Mouse (Mus musculus) hindlimb bud, embryonic 11.5 days (tissue): ENCODE measurements around the gene Srpr.

ENCODE experiments used
- DNase-seq: peaks from one replicate; pipeline ENCODE4 v3.0.0-alpha.2; 2012; ENCODE audit warnings: low read depth, low spot score; ENCODE audit errors: extremely low spot score

Srpr gene

GRCm38 (mm10) chr9:35249476-35249875 lies 49.5 kb downstream of the Srpr start:
- no peak for DNase-seq

- no peak for DNase-seq
These were observed 57.4 kb downstream of the Srpr start for GRCm38 (mm10) chr9:35257365-35257764.

DNA sequence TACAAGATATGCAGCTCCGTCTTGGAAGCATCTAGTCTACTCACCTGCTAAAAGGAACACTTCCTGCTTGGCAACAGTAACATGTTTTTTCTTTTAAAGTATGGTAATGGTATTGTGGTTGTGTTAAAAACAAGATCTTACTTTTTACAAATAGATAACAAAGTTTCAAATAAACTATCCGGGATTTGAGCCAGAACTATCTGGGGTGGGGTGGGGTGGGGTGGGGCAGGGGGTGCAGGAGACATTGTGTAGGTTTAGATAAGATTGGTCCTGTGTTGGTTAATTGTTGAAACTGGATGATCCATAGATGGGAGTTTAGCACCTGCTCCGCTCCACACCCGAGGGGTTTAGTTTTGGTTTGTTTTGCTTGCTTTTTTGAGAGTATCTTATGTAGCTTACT lies 62.4 kb downstream of the Srpr start:
- DNase-seq = no peak

- no peak for DNase-seq
These were observed 63.5 kb downstream of the Srpr start for GRCm38 (mm10) chr9:35263431-35263830.

- DNase-seq = no peak
These were observed 64.5 kb downstream of the Srpr start for GRCm38 (mm10) chr9:35264509-35264908.

DNA sequence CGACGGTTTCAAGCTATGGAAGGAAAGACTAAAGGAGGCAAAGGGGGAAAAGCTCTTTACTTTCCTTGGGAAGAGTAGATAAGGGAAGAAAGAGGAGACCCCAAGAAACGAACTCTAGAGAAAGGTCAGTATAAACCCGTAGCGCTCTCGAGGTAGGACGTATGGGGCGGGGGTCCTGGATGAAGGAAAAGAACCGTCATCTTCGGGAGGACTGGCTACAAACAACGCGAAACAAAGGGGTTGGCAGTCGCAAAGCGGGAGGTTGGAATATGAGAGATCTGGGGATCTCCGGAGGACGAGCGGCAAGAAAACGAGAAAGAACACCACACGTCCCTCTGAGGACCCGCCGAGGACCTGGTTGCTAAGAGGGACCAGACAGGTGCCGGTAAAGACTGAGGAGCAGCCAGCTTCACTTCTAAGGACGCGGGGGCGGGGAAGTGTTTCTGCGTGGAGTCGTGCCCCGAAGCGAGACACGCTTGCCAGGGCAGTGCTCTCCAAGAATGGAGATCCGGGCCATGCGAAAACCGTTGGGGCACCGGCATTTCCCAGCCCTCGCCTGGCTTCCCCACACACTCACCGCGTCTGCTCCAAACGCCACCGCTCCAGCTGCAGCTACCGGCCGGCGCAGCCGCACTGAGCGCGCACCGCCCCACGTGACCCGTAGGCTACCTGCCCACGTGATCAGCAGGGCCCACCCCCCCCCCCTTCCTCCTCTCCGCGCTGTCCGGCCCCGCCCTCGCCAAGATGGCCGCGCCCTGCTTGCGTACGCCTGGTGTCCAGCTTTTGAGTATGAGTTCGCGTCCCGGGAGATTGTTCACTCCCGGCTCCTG lies 67.4 kb downstream of the Srpr start, which contains the start of the genes Fam118b and Rpusd4:
Gene Fam118b, minus strand, starts transcription at position 660 of the 830 bp plus-strand sequence.
Gene Rpusd4, plus strand, starts transcription at position 720 of the 830 bp plus-strand sequence.
- peak; percentile 54 for DNase-seq

DNA sequence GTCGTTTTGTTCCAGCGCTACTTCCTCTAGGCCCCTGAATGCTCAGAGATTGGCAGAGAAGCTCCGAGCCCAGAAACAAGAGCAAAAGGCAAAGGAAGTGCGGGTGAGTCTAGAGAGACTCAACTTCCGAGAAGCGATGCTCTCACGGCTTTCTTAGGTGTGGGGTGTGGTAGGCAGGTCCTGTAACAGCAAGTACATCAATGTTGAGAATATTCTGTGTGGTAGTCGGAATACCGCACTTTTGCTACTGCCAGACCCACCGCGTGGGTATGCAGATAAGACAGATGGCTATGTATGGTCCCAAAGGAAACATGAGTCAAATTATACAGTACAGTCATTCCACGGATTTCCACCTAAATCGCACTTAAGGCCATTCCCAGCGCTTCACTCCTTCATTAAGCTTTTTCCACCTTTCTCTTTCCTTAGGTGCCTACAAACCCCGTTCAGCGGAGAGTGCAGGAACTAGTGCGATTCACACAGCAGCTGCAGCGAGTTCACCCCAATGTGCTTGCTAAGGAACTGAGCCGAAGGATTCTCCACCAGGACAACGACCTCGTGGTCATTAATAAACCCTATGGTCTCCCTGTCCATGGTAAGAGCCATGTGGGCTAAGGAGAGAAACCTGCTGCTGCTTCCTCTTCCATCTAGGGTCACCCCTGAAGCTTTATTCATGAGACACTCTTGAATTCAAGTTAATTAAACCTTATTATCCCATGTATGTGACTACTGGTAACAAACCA lies 68.2 kb downstream of the Srpr start:
- no peak for DNase-seq

- no peak for DNase-seq
These were observed 77.9 kb downstream of the Srpr start for GRCm38 (mm10) chr9:35277855-35278365.

DNA sequence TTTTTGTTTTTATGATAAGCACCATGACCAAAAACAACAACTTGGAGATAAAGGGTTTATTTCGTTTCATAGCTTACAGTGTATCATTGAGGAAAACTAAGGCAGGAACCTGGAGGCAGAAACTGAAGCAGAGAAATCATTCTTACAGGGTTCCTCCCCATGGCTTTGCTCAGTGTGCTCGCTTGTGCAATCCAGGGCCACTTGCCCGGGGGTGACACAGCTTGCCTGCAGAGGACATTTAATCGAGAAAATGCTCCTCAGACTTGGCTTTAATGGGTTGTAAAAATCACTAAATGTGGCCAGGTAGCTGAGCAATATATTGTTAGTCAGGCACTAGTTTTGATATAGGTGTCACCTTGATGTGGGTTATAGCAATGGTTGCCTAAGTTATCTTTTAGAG lies 78.5 kb downstream of the Srpr start:
- no peak for DNase-seq

- peak; percentile 79 for DNase-seq
These were observed 82.3 kb downstream of the Srpr start for GRCm38 (mm10) chr9:35282006-35282850.

DNA sequence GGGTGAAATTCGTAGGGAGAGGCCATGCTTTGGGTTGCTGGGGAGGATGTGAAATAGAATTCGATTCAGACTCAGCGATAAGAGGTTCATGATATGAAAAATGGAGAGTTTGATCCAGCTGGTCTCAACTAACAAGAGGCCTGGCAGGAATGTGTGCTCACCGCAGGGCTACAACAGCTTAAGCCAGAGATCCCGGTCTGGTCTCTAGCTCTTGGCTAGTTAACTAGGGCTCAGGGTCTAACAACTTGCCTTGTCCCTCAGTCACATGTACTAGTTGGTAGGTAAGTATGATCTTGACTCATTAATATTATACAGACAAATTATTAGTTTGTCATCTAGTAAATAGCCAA lies 82.9 kb downstream of the Srpr start:
- DNase-seq = no peak

DNA sequence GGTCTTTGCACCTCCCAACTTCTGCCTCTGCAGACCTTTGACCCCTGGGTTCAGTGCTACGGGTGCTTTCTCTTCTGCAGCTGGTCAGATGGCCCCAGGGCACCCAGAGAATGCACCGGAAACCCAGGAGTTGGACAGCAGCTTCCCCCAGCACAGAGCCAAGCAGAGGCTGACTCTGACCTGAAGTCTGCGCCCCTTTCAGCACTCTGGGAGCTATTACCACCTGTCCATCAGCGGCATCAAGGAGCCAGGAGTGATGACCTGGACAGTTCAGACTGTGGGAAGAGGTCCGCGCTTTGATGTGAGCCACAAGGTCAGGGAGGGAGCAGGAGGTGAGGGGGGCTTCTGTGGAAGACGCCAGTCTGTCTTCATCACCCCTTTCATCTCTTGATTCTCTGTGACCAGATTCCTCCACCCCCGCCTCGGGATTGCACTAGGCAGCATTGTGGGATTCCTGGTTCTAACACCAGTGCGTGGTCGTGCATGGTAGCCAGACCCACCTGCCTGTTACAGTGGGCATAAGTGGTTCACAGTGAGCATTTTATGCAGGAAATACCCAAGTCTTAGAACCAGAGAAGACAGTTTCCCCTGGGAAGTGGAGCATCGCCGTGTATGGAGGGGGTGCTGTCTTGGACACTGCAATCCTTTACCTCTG lies 83.6 kb downstream of the Srpr start:
- DNase-seq = no peak

GRCm38 (mm10) chr9:35284351-35284750 lies 84.4 kb downstream of the Srpr start:
- no peak for DNase-seq

DNA sequence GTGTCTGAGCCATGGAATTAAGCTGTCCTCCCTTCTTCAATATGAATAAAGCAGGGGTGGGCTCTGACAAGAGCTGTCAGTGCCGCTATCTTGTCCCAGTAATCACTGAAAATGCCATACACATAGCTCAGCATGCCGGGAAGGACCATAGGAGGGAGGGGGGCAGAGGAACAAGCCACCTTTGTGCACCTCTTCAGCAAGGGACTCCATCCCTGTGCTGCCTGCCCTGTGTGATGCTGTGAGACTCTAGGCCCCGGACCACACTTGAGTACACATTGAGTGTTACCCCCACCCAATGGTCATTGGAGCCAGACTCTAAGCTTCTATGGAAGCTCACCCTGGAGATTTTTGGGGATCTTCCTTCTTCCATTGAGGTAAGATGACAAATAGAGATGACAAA lies 86.4 kb downstream of the Srpr start:
- DNase-seq = no peak

- no peak for DNase-seq
These were observed 90.0 kb downstream of the Srpr start for GRCm38 (mm10) chr9:35289992-35290391.

DNA sequence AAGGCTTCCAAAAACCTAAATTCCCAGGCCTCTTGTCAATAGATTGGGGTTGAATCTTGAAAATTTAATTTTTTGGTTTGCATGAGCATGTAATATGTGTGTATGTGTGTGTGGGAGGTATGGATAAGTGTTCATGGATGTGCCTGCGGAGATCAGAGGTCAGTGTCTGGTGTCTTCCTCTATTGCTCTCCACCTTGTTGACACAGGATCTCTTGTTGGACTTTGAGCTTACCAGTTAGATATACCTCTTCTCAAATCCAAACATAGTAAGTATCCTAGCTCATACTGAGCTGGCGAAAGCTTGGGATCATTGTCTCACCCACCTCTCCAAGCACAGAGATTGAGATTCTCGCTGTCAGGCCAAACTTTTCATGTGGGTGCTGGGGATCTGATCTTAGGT lies 90.4 kb downstream of the Srpr start:
- DNase-seq = no peak

GRCm38 (mm10) chr9:35290916-35291315 lies 90.9 kb downstream of the Srpr start:
- DNase-seq = no peak

DNA sequence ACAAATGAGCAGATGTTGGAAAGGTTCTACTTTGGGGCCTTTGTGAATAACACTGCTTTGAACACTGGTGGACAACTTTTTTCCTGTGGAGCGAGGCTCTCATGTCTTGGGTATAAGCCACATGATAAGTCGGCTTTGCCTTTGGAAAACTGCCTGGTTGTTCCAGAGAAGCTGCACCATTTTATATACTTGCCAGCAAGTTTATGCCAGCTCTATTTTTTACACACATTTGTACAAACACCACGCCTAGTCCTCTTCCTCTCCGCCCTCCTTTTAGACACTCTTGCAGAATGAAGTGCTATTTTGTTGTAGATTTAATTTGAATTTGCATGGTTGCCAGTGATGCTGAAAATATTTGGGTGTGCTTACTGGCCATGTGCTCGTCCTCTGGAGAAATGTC lies 93.5 kb downstream of the Srpr start:
- no peak for DNase-seq
